Mouse (Mus musculus) embryonic fibroblast, embryonic 13.5 days (primary cell): Measurements from ENCODE around the gene Zswim7.

Experiments used
- CTCF ChIP-seq: IDR thresholded peaks from 2 replicates; pipeline ENCODE4 v1.5.1; 2011; ENCODE audit warnings: mild to moderate bottlenecking, control low read depth, low read length, moderate library complexity, borderline replicate concordance; ENCODE audit not compliant: insufficient read depth
- POLR2A ChIP-seq: IDR thresholded peaks from 2 replicates; pipeline ENCODE4 v1.6.1; 2011; ENCODE audit warnings: low read depth, mild to moderate bottlenecking, control low read depth, low read length, moderate library complexity

- TF ChIP-seq CTCF (no peak), POLR2A (no peak)
These were observed 36.7 kb downstream of the Zswim7 start for GRCm38 (mm10) chr11:62244471-62244870.
